Comparison of ENCODE assay signal across 21 mouse cellular contexts in the genomic region with DNA sequence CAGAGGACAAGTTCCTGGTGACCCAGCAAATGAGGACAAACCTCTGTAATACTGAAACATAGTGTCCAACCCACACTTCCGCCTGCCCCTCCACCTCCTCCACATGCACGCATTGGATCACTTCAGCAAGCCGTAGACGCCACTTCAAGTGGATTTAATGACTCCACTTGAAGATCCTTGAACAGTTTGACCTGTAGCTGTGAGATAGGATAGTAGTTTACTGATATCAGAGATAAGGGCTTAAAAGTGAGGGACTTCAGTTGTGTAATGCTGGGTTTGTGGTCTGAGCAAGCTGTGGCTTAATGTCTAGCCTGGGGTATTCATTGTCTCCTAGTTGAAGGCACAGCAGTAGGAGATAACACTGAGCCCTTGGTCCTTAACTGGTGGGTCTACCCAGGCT. TPM values are rescaled to one million over a fixed set of nuclear protein-coding genes. Genes with fewer than 3 reads are reported as not detected.
DNase-seq lines count a peak whose midpoint lies in the region; ATAC-seq lines count a peak whose summit lies in the region.
"Had no signal": no experiment of that assay in that cellular context is flagged by ENCODE, and none has a peak within 500 bp of the region (broad histone marks: within the 10 kb centered on the region; RNA-seq: fewer than 3 reads in every experiment).

No protein-coding gene starts in this region.

- peak; percentile 28; the same call in 1 of the 2 replicates for ATAC-seq in liver, embryonic 13.5 days (ENCODE audit: low read depth)
- ATAC-seq in liver, embryonic 12.5 days: no peak
- ATAC-seq in megakaryocyte-erythroid progenitor cell, adult 5-6 weeks (replicated peaks; ENCODE audit: low FRiP score, low TSS enrichment, poor library complexity, severe bottlenecking): 0 out of 2 replicates have a peak, but pooled peaks have one; percentile 15
- ATAC-seq: activated CD4-positive, CD25-positive, alpha-beta regulatory T cell, adult 4 months; forebrain, embryonic 13.5 days; forebrain, embryonic 15.5 days; forebrain, postnatal 0 days; Patski had no signal

- DNase-seq in liver, embryonic 13.5 days: no peak
- DNase-seq in 416B (ENCODE audit: low read depth): peak; percentile 68
- no peak for DNase-seq in kidney, postnatal 25 days
- no peak for DNase-seq in thymus, postnatal 0 days (ENCODE audit: low spot score)
- DNase-seq: adrenal gland, adult 8-10 months; adrenal gland, postnatal 14 days; adrenal gland, postnatal 36 days; cerebellum, adult 11-12 months; cerebellum, adult 2 months; cerebellum, adult 9-10 months; cerebellum, postnatal 10 days; cerebellum, postnatal 25 days; forebrain, postnatal 0 days had no signal

- H3K4me3 ChIP-seq in liver, embryonic 13.5 days (replicated peaks): no peak overlapping the region
- H3K4me3 ChIP-seq in liver, embryonic 12.5 days: no peak overlapping the region
- H3K4me3 ChIP-seq: embryonic facial prominence, embryonic 10.5 days; embryonic facial prominence, embryonic 12.5 days; forebrain, embryonic 13.5 days; forebrain, embryonic 15.5 days had no signal

- no peak overlapping the region for H3K4me2 ChIP-seq in liver, embryonic 13.5 days
- no peak overlapping the region for H3K4me2 ChIP-seq in liver, embryonic 12.5 days
- H3K4me2 ChIP-seq: embryonic facial prominence, embryonic 12.5 days; forebrain, embryonic 13.5 days; forebrain, embryonic 15.5 days had no signal

- H3K9ac ChIP-seq in liver, embryonic 13.5 days: no peak overlapping the region
- no peak overlapping the region for H3K9ac ChIP-seq in liver, embryonic 12.5 days
- H3K9ac ChIP-seq: embryonic facial prominence, embryonic 12.5 days; forebrain, embryonic 13.5 days; forebrain, embryonic 15.5 days; forebrain, postnatal 0 days had no signal

- peaks cover 4% of the 10 kb centered on the region; the same call in 1 of the 2 replicates for H3K4me1 ChIP-seq in liver, embryonic 13.5 days (replicated peaks)
- H3K4me1 ChIP-seq in liver, embryonic 12.5 days: peaks cover 10% of the 10 kb centered on the region; the same call in 1 of the 2 replicates
- H3K4me1 ChIP-seq: embryonic facial prominence, embryonic 10.5 days; embryonic facial prominence, embryonic 12.5 days; forebrain, embryonic 13.5 days; forebrain, embryonic 15.5 days had no signal

- H3K9me3 ChIP-seq in liver, embryonic 13.5 days (replicated peaks): no peaks in the 10 kb centered on the region
- no peaks in the 10 kb centered on the region for H3K9me3 ChIP-seq in liver, embryonic 12.5 days (replicated peaks)
- H3K9me3 ChIP-seq: embryonic facial prominence, embryonic 10.5 days; embryonic facial prominence, embryonic 12.5 days; forebrain, embryonic 13.5 days; forebrain, embryonic 15.5 days had no signal

- no peak overlapping the region for H3K27ac ChIP-seq in liver, embryonic 13.5 days
- H3K27ac ChIP-seq in liver, embryonic 12.5 days: no peak overlapping the region
- H3K27ac ChIP-seq: embryonic facial prominence, embryonic 10.5 days; embryonic facial prominence, embryonic 12.5 days; forebrain, embryonic 13.5 days; forebrain, embryonic 15.5 days had no signal

- WGBS in liver, embryonic 13.5 days (ENCODE audit: insufficient replicate concordance): 53% methylated on average over 4 of the region's 4 CpGs
- 51% methylated on average over 4 of the region's 4 CpGs for WGBS in liver, embryonic 12.5 days (ENCODE audit: insufficient replicate concordance)

- H3K27me3 ChIP-seq in liver, embryonic 13.5 days: no peaks in the 10 kb centered on the region
- H3K27me3 ChIP-seq in liver, embryonic 12.5 days (replicated peaks): no peaks in the 10 kb centered on the region
- H3K27me3 ChIP-seq: embryonic facial prominence, embryonic 12.5 days; forebrain, embryonic 13.5 days; forebrain, embryonic 15.5 days; Patski had no signal

- peaks cover 88% of the 10 kb centered on the region for H3K36me3 ChIP-seq in liver, embryonic 13.5 days
- H3K36me3 ChIP-seq in liver, embryonic 12.5 days: peaks cover 97% of the 10 kb centered on the region

RNA-seq across cellular contexts. Expression of gene Gorasp1, which starts 13.9 kb away (rescaled TPM):
- polyA plus RNA-seq in liver, embryonic 13.5 days (2015; fragmentation: Nextera tagmentation; extraction: Ambion mirVana): 10.4 and 12.6 TPM in 2 replicates
- 14.9 and 15.9 TPM in 2 replicates for polyA plus RNA-seq in liver, embryonic 12.5 days (2016; fragmentation: Nextera tagmentation; extraction: Ambion mirVana)
- total RNA-seq in megakaryocyte-erythroid progenitor cell, adult 5-6 weeks (2014; fragmentation: Nextera tagmentation): 8.9 and 11.4 TPM in 2 replicates
- 4.8 and 7.8 TPM in 2 replicates for total RNA-seq in megakaryocyte-erythroid progenitor cell, adult 5-6 weeks (2017)
- polyA plus RNA-seq in thymus, postnatal 0 days (2015; fragmentation: Nextera tagmentation; extraction: Ambion mirVana): 7.6 and 8.3 TPM in 2 replicates

RNA-seq across cellular contexts. Expression of gene Ttc21a, which starts 13.9 kb away (rescaled TPM):
- 0.08 and 0.09 TPM in 2 replicates for polyA plus RNA-seq in liver, embryonic 13.5 days (2015; fragmentation: Nextera tagmentation; extraction: Ambion mirVana)
- polyA plus RNA-seq in liver, embryonic 12.5 days (2016; fragmentation: Nextera tagmentation; extraction: Ambion mirVana): 0.06 and 0.07 TPM in 2 replicates
- not detected in 2 replicates for total RNA-seq in megakaryocyte-erythroid progenitor cell, adult 5-6 weeks (2014; fragmentation: Nextera tagmentation)
- total RNA-seq in megakaryocyte-erythroid progenitor cell, adult 5-6 weeks (2017): not detected in 2 replicates
- 0.05 TPM in 2 replicates for polyA plus RNA-seq in thymus, postnatal 0 days (2015; fragmentation: Nextera tagmentation; extraction: Ambion mirVana)
- polyA plus RNA-seq: activated CD4-positive, CD25-positive, alpha-beta regulatory T cell, adult 4 months had no signal

RNA-seq across cellular contexts. Expression of gene Wdr48, which starts 28.8 kb away (rescaled TPM):
- polyA plus RNA-seq in liver, embryonic 13.5 days (2015; fragmentation: Nextera tagmentation; extraction: Ambion mirVana): 22.8 and 27.8 TPM in 2 replicates
- polyA plus RNA-seq in liver, embryonic 12.5 days (2016; fragmentation: Nextera tagmentation; extraction: Ambion mirVana): 32.9 and 33.7 TPM in 2 replicates
- 49.3 and 67.8 TPM in 2 replicates for total RNA-seq in megakaryocyte-erythroid progenitor cell, adult 5-6 weeks (2014; fragmentation: Nextera tagmentation)
- total RNA-seq in megakaryocyte-erythroid progenitor cell, adult 5-6 weeks (2017): 27.2 and 36.4 TPM in 2 replicates
- 37.8 and 39.0 TPM in 2 replicates for polyA plus RNA-seq in thymus, postnatal 0 days (2015; fragmentation: Nextera tagmentation; extraction: Ambion mirVana)
